Mouse (Mus musculus) neural tube, embryonic 11.5 days (tissue): ENCODE results near the gene Fam53b. TPM values are rescaled to one million over a fixed set of nuclear protein-coding genes. Genes with fewer than 3 reads are reported as not detected.

Experiments
- ATAC-seq: fragments of 200-750 bp; cut with Nextera tagmentation; 2 replicates; pipeline ENCODE4 v1.8.0; 2017; ENCODE audit warnings: moderate number of reproducible peaks, mild to moderate bottlenecking, moderate TSS enrichment, moderate library complexity; ENCODE audit not compliant: insufficient read depth, low FRiP score, low TSS enrichment
- DNase-seq: peaks from one replicate; pipeline ENCODE4 v3.0.0-alpha.2; 2015; ENCODE audit warnings: low spot score
- H3K27ac ChIP-seq: fragments of 300-500 bp; sonication (generic); 2 replicates; pipeline ENCODE4 v1.5.1; 2014; ENCODE audit warnings: low read depth, mild to moderate bottlenecking, low read length
- H3K27me3 ChIP-seq: fragments of 300-500 bp; sonication (generic); 2 replicates; pipeline ENCODE4 v1.6.1; 2014; ENCODE audit warnings: mild to moderate bottlenecking, low read length, mixed read lengths; ENCODE audit not compliant: control insufficient read depth, insufficient read depth
- H3K36me3 ChIP-seq: fragments of 300-500 bp; sonication (generic); 2 replicates; pipeline ENCODE4 v1.6.1; 2014; ENCODE audit warnings: mild to moderate bottlenecking, low read length, moderate library complexity, mixed read lengths; ENCODE audit not compliant: control insufficient read depth, insufficient read depth
- H3K4me1 ChIP-seq: fragments of 300-500 bp; sonication (generic); 2 replicates; pipeline ENCODE4 v1.6.1; 2014; ENCODE audit warnings: low read length, mixed read lengths; ENCODE audit not compliant: control insufficient read depth, insufficient read depth
- H3K4me2 ChIP-seq: fragments of 300-500 bp; sonication (generic); 2 replicates; pipeline ENCODE4 v1.6.1; 2014; ENCODE audit warnings: low read depth, mild to moderate bottlenecking, moderate library complexity
- H3K4me3 ChIP-seq: fragments of 300-500 bp; sonication (generic); 2 replicates; pipeline ENCODE4 v1.5.1; 2014; ENCODE audit warnings: low read depth, low read length
- H3K9ac ChIP-seq: fragments of 300-500 bp; sonication (generic); 2 replicates; pipeline ENCODE4 v1.6.1; 2014; ENCODE audit warnings: mild to moderate bottlenecking, low read length
- H3K9me3 ChIP-seq: fragments of 300-500 bp; sonication (generic); 2 replicates; pipeline ENCODE4 v1.6.1; 2016; ENCODE audit warnings: low read length; ENCODE audit not compliant: control insufficient read depth
- WGBS: fragments of 180-500 bp; shearing (Covaris S2); extraction: QIAGEN DNeasy Blood & Tissue Kit; methylation state at CpG from one replicate; pipeline ENCODE4 v1.1.7; 2014; 5-methylcytosine and 5-hydroxymethylcytosine counted together
- polyA plus RNA-seq: library from polyadenylated mRNA; unstranded; fragments of >200 nt; fragmentation: Nextera tagmentation; extraction: Ambion mirVana; gene quantifications from 2 replicates; pipeline ENCODE4 v1.2.1, GENCODE M21; 2014

Gene Fam53b
- polyA plus RNA-seq, 1 experiment from 2014 or later, result 22.9 TPM

GRCm38 (mm10) chr7:132842455-132842854 lies 28.8 kb upstream of the Fam53b start:
- DNase-seq, result no peak
- H3K27ac ChIP-seq, result no peak overlapping the region
- H3K27me3 ChIP-seq, result no peaks in the 10 kb centered on the region
- H3K9me3 ChIP-seq, result no peaks in the 10 kb centered on the region
- WGBS, result 90% methylated on average over 1 of the region's 1 CpGs
- H3K4me1 ChIP-seq, result no peaks in the 10 kb centered on the region
- no peak overlapping the region for H3K4me2 ChIP-seq
- no peak overlapping the region for H3K4me3 ChIP-seq
- no peaks in the 10 kb centered on the region for H3K36me3 ChIP-seq
- no peak overlapping the region for H3K9ac ChIP-seq
- no peak for ATAC-seq

GRCm38 (mm10) chr7:132841287-132841686 lies 27.6 kb upstream of the Fam53b start:
- Histone ChIP-seq H3K27ac (no peak overlapping the region), H3K27me3 (no peaks in the 10 kb centered on the region), H3K9me3 (no peaks in the 10 kb centered on the region), H3K4me2 (no peak overlapping the region), H3K4me1 (no peaks in the 10 kb centered on the region), H3K4me3 (no peak overlapping the region), H3K36me3 (no peaks in the 10 kb centered on the region), H3K9ac (no peak overlapping the region)
- DNase-seq (no peak), ATAC-seq (no peak)
- WGBS, result 74% methylated on average over 5 of the region's 5 CpGs

GRCm38 (mm10) chr7:132830955-132831354 lies 17.3 kb upstream of the Fam53b start:
- H3K9ac ChIP-seq, result no peak overlapping the region
- no peak for ATAC-seq
- H3K36me3 ChIP-seq, result peaks cover 3% of the 10 kb centered on the region; the same call in 1 of the 2 replicates
- no peak overlapping the region for H3K27ac ChIP-seq
- H3K4me2 ChIP-seq, result no peak overlapping the region
- H3K4me3 ChIP-seq, result no peak overlapping the region
- H3K27me3 ChIP-seq, result no peaks in the 10 kb centered on the region
- 87% methylated on average over 4 of the region's 4 CpGs for WGBS
- H3K4me1 ChIP-seq, result no peaks in the 10 kb centered on the region
- no peaks in the 10 kb centered on the region for H3K9me3 ChIP-seq
- no peak for DNase-seq

GRCm38 (mm10) chr7:132824346-132825022 lies 10.8 kb upstream of the Fam53b start:
- no peak overlapping the region for H3K4me2 ChIP-seq
- WGBS, result 17% methylated on average over 1 of the region's 1 CpGs
- no peaks in the 10 kb centered on the region for H3K36me3 ChIP-seq
- no peak overlapping the region for H3K9ac ChIP-seq
- H3K9me3 ChIP-seq, result no peaks in the 10 kb centered on the region
- no peaks in the 10 kb centered on the region for H3K27me3 ChIP-seq
- H3K4me3 ChIP-seq, result no peak overlapping the region
- ATAC-seq (no peak), DNase-seq (no peak)
- no peak overlapping the region for H3K27ac ChIP-seq
- H3K4me1 ChIP-seq, result no peaks in the 10 kb centered on the region

- no peaks in the 10 kb centered on the region for H3K36me3 ChIP-seq
- no peak for ATAC-seq
- no peaks in the 10 kb centered on the region for H3K4me1 ChIP-seq
- H3K27ac ChIP-seq, result no peak overlapping the region
- H3K4me2 ChIP-seq, result no peak overlapping the region
- no peak overlapping the region for H3K9ac ChIP-seq
- H3K27me3 ChIP-seq, result no peaks in the 10 kb centered on the region
- no peaks in the 10 kb centered on the region for H3K9me3 ChIP-seq
- H3K4me3 ChIP-seq, result no peak overlapping the region
- DNase-seq, result no peak
These were observed 10.1 kb upstream of the Fam53b start for GRCm38 (mm10) chr7:132823832-132824231.

- no peak overlapping the region for H3K4me3 ChIP-seq
These were observed 7.0 kb upstream of the Fam53b start for GRCm38 (mm10) chr7:132820692-132821091.

GRCm38 (mm10) chr7:132817056-132817455 lies 3.4 kb upstream of the Fam53b start:
- no peak for DNase-seq
- Histone ChIP-seq H3K36me3 (no peaks in the 10 kb centered on the region), H3K4me1 (peaks cover 8% of the 10 kb centered on the region; the same call in 1 of the 2 replicates), H3K27me3 (no peaks in the 10 kb centered on the region), H3K27ac (no peak overlapping the region), H3K9ac (no peak overlapping the region), H3K4me3 (no peak overlapping the region), H3K4me2 (no peak overlapping the region), H3K9me3 (no peaks in the 10 kb centered on the region)
- no peak for ATAC-seq
- WGBS, result 84% methylated on average over 6 of the region's 6 CpGs

More at GRCm38 (mm10) chr7:132820692-132821091, 7.0 kb upstream of the Fam53b start:
- WGBS, result 84% methylated on average over 3 of the region's 3 CpGs
- no peaks in the 10 kb centered on the region for H3K27me3 ChIP-seq
- DNase-seq, result no peak
- no peak overlapping the region for H3K4me2 ChIP-seq
- H3K9ac ChIP-seq, result no peak overlapping the region
- no peak overlapping the region for H3K27ac ChIP-seq
- H3K9me3 ChIP-seq, result no peaks in the 10 kb centered on the region
- no peaks in the 10 kb centered on the region for H3K4me1 ChIP-seq
- H3K36me3 ChIP-seq, result no peaks in the 10 kb centered on the region
- ATAC-seq, result no peak

- Histone ChIP-seq H3K9me3 (no peaks in the 10 kb centered on the region), H3K4me2 (no peak overlapping the region), H3K27me3 (no peaks in the 10 kb centered on the region), H3K4me1 (peaks cover 12% of the 10 kb centered on the region), H3K27ac (no peak overlapping the region), H3K36me3 (no peaks in the 10 kb centered on the region), H3K4me3 (no peak overlapping the region), H3K9ac (no peak overlapping the region)
- DNase-seq, result no peak
- 61% methylated on average over 2 of the region's 2 CpGs for WGBS
- no peak for ATAC-seq
These were observed 2.8 kb upstream of the Fam53b start for GRCm38 (mm10) chr7:132816528-132816927.

- no peaks in the 10 kb centered on the region for H3K9me3 ChIP-seq
- no peak for ATAC-seq
- no peak overlapping the region for H3K9ac ChIP-seq
- no peaks in the 10 kb centered on the region for H3K27me3 ChIP-seq
- no peak overlapping the region for H3K27ac ChIP-seq
- WGBS, result 54% methylated on average over 5 of the region's 5 CpGs
- H3K4me3 ChIP-seq, result no peak overlapping the region
- no peaks in the 10 kb centered on the region for H3K36me3 ChIP-seq
- no peak overlapping the region for H3K4me2 ChIP-seq
- no peak for DNase-seq
- H3K4me1 ChIP-seq, result peaks cover 20% of the 10 kb centered on the region
These were observed 1.4 kb upstream of the Fam53b start for GRCm38 (mm10) chr7:132815081-132815480.
